Mouse (Mus musculus): ENCODE results near the gene Clec3b.

GRCm38 (mm10) chr9:123132994-123133393 is 17.8 kb upstream of the Clec3b start:
- TF ChIP-seq CTCF (IDR thresholded peaks at IDR 0.05; ENCODE audit: insufficient read depth, low read length) (no peak), POLR2A (IDR thresholded peaks at IDR 0.05; ENCODE audit: borderline replicate concordance, extremely low read depth, low read depth, low read length) (no peak)

Measured in lung, adult 2 months (tissue).